Mouse (Mus musculus) kidney, adult 2 months (tissue): ENCODE measurements around the gene Fbxo24. TPM values are rescaled to one million over a fixed set of nuclear protein-coding genes. Genes with fewer than 3 reads are reported as not detected.

Experiments used
- DNase-seq: peaks from one replicate; pipeline ENCODE4 v3.0.0; 2021
- H3K27ac ChIP-seq: fragments of 200-500 bp; 2 replicates; pipeline ENCODE4 v1.5.1; 2012; ENCODE audit warnings: low read depth, low read length, control low read depth, inconsistent platforms; ENCODE audit not compliant: insufficient read depth
- H3K27me3 ChIP-seq: fragments of 200-500 bp; replicated peaks from 2 replicates; pipeline ENCODE4 v1.6.1; 2012; ENCODE audit warnings: mild to moderate bottlenecking, moderate library complexity, low read length, inconsistent platforms; ENCODE audit not compliant: control insufficient read depth, insufficient read depth
- H3K36me3 ChIP-seq: fragments of 200-500 bp; 2 replicates; pipeline ENCODE4 v1.6.1; 2012; ENCODE audit warnings: mild to moderate bottlenecking, moderate library complexity, low read length, inconsistent platforms; ENCODE audit not compliant: control insufficient read depth, insufficient read depth
- H3K4me1 ChIP-seq: fragments of 200-500 bp; 2 replicates; pipeline ENCODE4 v1.6.1; 2011; ENCODE audit warnings: low read length; ENCODE audit not compliant: control insufficient read depth, insufficient read depth
- H3K4me3 ChIP-seq: fragments of 200-500 bp; 2 replicates; pipeline ENCODE4 v1.5.1; 2011; ENCODE audit warnings: mild to moderate bottlenecking, low read depth, low read length, control low read depth; ENCODE audit not compliant: insufficient read depth
- CTCF ChIP-seq: fragments of 200-500 bp; conservative IDR thresholded peaks from 2 replicates; pipeline ENCODE4 v1.5.1; 2011; ENCODE audit warnings: low read depth, mild to moderate bottlenecking, control low read depth, low read length, moderate library complexity, mixed read lengths; ENCODE audit not compliant: insufficient read depth, insufficient read length
- POLR2A ChIP-seq: fragments of 200-500 bp; IDR thresholded peaks from one replicate; pipeline ENCODE4 v1.6.1; 2011; ENCODE audit warnings: low read depth, low read length, control low read depth
- WGBS: fragments of 180-500 bp; shearing (Covaris S2); methylation state at CpG from one replicate; pipeline ENCODE4 v1.1.7; 2018; 5-methylcytosine and 5-hydroxymethylcytosine counted together
- polyA plus RNA-seq: library from polyadenylated mRNA; depleted of rRNA; stranded (reverse); fragments of >200 nt; gene quantifications from 2 replicates; pipeline ENCODE4 v1.2.3, GENCODE M21; 2012

Fbxo24 gene
- polyA plus RNA-seq, 1 experiment: 0.20 TPM

DNA sequence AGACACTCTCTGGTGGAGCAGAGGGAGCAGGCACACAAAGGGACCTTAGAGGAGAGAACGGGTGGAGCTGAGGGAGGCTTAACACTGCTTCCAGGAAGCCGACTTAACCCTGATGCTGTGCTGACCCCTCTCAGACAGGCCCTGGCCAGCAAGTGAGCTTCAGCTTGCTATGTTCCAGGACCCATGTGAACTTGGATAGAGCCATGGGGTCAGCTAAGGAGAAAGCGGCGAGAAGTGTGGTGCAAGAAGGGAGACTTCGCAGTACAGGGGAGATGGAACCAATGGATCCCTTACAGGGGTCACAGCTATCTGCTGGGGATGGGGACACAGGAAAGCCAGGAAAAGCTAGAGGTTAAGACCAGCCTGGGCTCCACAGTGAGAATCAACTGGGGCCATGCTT is 15.7 kb downstream of the Fbxo24 start:
- Histone ChIP-seq H3K4me1 (peaks cover 14% of the 10 kb centered on the region), H3K27ac (peak overlapping the region; percentile 43; the same call in 1 of the 2 replicates), H3K4me3 (no peak overlapping the region), H3K36me3 (no peaks in the 10 kb centered on the region), H3K27me3 (no peaks in the 10 kb centered on the region)
- TF ChIP-seq POLR2A: no peak
- 81% methylated on average over 5 of the region's 5 CpGs for WGBS
- DNase-seq: no peak

- Histone ChIP-seq H3K27ac (peak overlapping the region; percentile 89), H3K4me3 (peak overlapping the region; percentile 49), H3K4me1 (peaks cover 14% of the 10 kb centered on the region), H3K36me3 (no peaks in the 10 kb centered on the region), H3K27me3 (no peaks in the 10 kb centered on the region)
- WGBS: 19% methylated on average over 6 of the region's 6 CpGs
- DNase-seq: peak; percentile 54
- no peak for TF ChIP-seq CTCF
Measured at GRCm38 (mm10) chr5:137611245-137611602, 17.6 kb downstream of the Fbxo24 start.

GRCm38 (mm10) chr5:137610548-137611244 is 18.1 kb downstream of the Fbxo24 start:
- no peak for TF ChIP-seq POLR2A
- H3K4me3 ChIP-seq: peak overlapping the region; percentile 49
- WGBS: 9% methylated on average over 12 of the region's 12 CpGs
- no peaks in the 10 kb centered on the region for H3K27me3 ChIP-seq
- peak overlapping the region; percentile 89 for H3K27ac ChIP-seq
- DNase-seq: peak; percentile 87
- peaks cover 14% of the 10 kb centered on the region for H3K4me1 ChIP-seq
- no peaks in the 10 kb centered on the region for H3K36me3 ChIP-seq

DNA sequence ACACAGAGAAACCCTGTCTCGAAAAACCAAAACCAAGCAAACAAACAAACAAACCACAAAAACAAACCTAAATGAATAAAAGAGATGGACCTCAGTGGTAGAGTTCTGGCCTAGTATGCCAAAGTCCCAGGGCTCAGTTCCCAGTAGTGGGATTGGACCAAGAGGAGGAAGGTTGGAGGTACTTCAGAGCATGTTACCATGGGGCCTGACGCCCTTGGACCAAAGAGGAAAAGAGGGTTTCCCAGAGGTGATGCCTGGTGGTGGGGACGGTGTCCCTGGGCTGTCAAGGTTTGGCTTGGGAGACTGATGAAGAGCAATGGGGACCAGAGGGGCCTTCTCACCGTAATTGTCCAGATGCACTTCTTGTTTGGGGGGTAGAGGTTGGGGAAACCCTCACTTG is 18.7 kb downstream of the Fbxo24 start:
- H3K27ac ChIP-seq: peak overlapping the region; percentile 59
- 76% methylated on average over 4 of the region's 4 CpGs for WGBS
- no peak for DNase-seq
- TF ChIP-seq CTCF (no peak), POLR2A (no peak)
- peak overlapping the region; percentile 49 for H3K4me3 ChIP-seq
- H3K27me3 ChIP-seq: no peaks in the 10 kb centered on the region
- H3K4me1 ChIP-seq: peaks cover 14% of the 10 kb centered on the region
- no peaks in the 10 kb centered on the region for H3K36me3 ChIP-seq

- H3K27ac ChIP-seq: no peak overlapping the region
- no peak overlapping the region for H3K4me3 ChIP-seq
- H3K36me3 ChIP-seq: no peaks in the 10 kb centered on the region
- H3K4me1 ChIP-seq: peaks cover 14% of the 10 kb centered on the region
- no peak for TF ChIP-seq CTCF
- no peak for TF ChIP-seq POLR2A
- WGBS: 72% methylated on average over 3 of the region's 3 CpGs
- H3K27me3 ChIP-seq: no peaks in the 10 kb centered on the region
- DNase-seq: no peak
Measured at GRCm38 (mm10) chr5:137609292-137609691, 19.5 kb downstream of the Fbxo24 start.

- H3K36me3 ChIP-seq: no peaks in the 10 kb centered on the region
- H3K4me3 ChIP-seq: no peak overlapping the region
- no peak overlapping the region for H3K27ac ChIP-seq
- 30% methylated on average over 23 of the region's 23 CpGs for WGBS
- DNase-seq: no peak
- peaks cover 12% of the 10 kb centered on the region for H3K4me1 ChIP-seq
- TF ChIP-seq CTCF (no peak; the same call in 1 of the 2 replicates), POLR2A (no peak)
- H3K27me3 ChIP-seq: no peaks in the 10 kb centered on the region
Measured at GRCm38 (mm10) chr5:137608654-137609190, 20.1 kb downstream of the Fbxo24 start.

DNA sequence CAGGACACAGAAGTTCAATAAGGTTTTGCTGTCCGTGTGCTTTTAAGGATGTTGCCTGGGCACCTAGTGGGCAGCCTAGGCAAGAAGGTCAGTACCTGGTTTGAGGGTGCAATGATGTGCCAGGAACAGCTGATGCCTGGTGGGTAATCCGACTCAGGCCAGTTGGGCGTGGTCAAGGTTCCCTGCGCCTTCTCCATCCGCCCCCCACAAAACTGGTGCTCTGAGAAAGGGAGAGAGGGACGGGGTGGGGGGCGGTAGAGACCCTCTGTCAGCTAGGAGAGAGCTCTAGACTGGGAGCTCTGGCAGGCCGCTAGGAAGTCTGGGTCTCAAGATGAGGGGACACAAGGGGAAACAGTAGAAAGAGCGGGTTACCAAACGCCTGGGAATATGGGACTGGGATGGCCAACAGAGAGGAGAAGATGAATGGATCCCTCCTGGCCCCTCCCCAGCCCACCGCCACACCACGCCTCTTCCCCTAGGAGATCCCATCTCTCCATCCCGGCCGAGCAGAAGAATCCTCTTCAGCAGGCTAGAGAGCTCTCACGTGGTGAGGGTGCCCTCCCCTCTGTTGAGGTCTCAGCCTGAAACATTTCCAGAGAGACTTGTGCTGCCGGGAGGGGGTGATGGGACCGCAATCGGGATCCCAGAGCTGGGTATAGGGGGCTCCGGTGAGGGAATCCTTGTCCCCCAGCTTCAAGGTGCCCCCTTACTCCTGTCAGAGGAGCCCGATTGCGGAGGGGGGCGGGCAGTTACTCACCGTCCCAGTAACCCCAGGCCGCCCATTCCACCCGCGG is 20.7 kb downstream of the Fbxo24 start:
- 49% methylated on average over 26 of the region's 26 CpGs for WGBS
- Histone ChIP-seq H3K27ac (no peak overlapping the region), H3K36me3 (no peaks in the 10 kb centered on the region), H3K4me1 (peaks cover 8% of the 10 kb centered on the region), H3K4me3 (no peak overlapping the region), H3K27me3 (no peaks in the 10 kb centered on the region)
- TF ChIP-seq CTCF (no peak), POLR2A (no peak)
- no peak for DNase-seq
